Mouse (Mus musculus) hindbrain, embryonic 10.5 days (tissue): Measurements from ENCODE around the gene Slc25a16. TPM values are rescaled to one million over a fixed set of nuclear protein-coding genes. Genes with fewer than 3 reads are reported as not detected.

ENCODE experiments used
- DNase-seq: peaks from one replicate; pipeline ENCODE4 v3.0.0-alpha.2; 2017; ENCODE audit warnings: low spot score
- H3K27ac ChIP-seq: fragments of 300-500 bp; sonication (generic); 2 replicates; pipeline ENCODE4 v1.5.1; 2016; ENCODE audit warnings: mild to moderate bottlenecking, moderate library complexity
- H3K27me3 ChIP-seq: fragments of 300-500 bp; sonication (generic); 2 replicates; pipeline ENCODE4 v1.6.1; 2016; ENCODE audit warnings: mild to moderate bottlenecking; ENCODE audit not compliant: poor library complexity, insufficient read depth, severe bottlenecking
- H3K36me3 ChIP-seq: fragments of 300-500 bp; sonication (generic); 2 replicates; pipeline ENCODE4 v1.6.1; 2016; ENCODE audit warnings: mild to moderate bottlenecking, moderate library complexity
- H3K4me1 ChIP-seq: fragments of 300-500 bp; sonication (generic); replicated peaks from 2 replicates; pipeline ENCODE4 v1.6.1; 2016; ENCODE audit warnings: mild to moderate bottlenecking
- H3K4me3 ChIP-seq: fragments of 300-500 bp; sonication (generic); 2 replicates; pipeline ENCODE4 v1.5.1; 2016; ENCODE audit warnings: mild to moderate bottlenecking, moderate library complexity
- H3K9me3 ChIP-seq: fragments of 300-500 bp; sonication (generic); 2 replicates; pipeline ENCODE4 v1.6.1; 2016; ENCODE audit warnings: mild to moderate bottlenecking, moderate library complexity
- WGBS: fragments of 180-500 bp; shearing (Covaris S2); methylation state at CpG from one replicate; pipeline ENCODE4 v1.1.7; 2016; 5-methylcytosine and 5-hydroxymethylcytosine counted together
- polyA plus RNA-seq: library from polyadenylated mRNA; unstranded; fragments of >200 nt; fragmentation: Nextera tagmentation; extraction: Ambion mirVana; gene quantifications from 2 replicates; pipeline ENCODE4 v1.2.1, GENCODE M21; 2016

Gene Slc25a16
- polyA plus RNA-seq, 1 experiment from 2014 or later: 9.3 TPM

- WGBS: 97% methylated on average over 11 of the region's 11 CpGs
- no peaks in the 10 kb centered on the region for H3K27me3 ChIP-seq
- no peak overlapping the region for H3K27ac ChIP-seq
- H3K9me3 ChIP-seq: no peaks in the 10 kb centered on the region
- peaks cover 69% of the 10 kb centered on the region for H3K36me3 ChIP-seq
- no peak overlapping the region for H3K4me3 ChIP-seq
- no peak for DNase-seq
- H3K4me1 ChIP-seq: peaks cover 10% of the 10 kb centered on the region
Measured at GRCm38 (mm10) chr10:62984072-62984471, 63.6 kb downstream of the Slc25a16 start.

DNA sequence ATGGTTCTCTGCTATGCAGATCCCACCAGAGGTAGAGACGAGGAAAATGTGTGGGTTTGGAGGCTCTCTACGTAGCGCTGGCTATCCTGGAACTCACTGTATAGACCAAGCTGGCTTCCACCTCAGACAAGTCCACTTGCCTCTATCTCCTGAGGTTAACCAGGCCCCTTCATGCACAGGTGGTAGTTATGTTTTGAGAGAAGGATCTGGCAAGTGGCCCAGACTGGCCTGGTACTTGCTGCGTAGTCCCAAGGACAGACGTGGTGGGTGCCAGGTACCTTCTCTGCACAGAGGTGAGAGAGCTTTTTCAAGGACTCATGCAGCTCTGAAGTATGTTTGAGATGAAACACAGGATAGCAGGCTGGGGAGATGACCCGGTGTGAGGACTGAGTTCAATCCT is 64.1 kb downstream of the Slc25a16 start:
- 95% methylated on average over 6 of the region's 6 CpGs for WGBS
- no peak overlapping the region for H3K4me3 ChIP-seq
- peaks cover 73% of the 10 kb centered on the region for H3K36me3 ChIP-seq

DNA sequence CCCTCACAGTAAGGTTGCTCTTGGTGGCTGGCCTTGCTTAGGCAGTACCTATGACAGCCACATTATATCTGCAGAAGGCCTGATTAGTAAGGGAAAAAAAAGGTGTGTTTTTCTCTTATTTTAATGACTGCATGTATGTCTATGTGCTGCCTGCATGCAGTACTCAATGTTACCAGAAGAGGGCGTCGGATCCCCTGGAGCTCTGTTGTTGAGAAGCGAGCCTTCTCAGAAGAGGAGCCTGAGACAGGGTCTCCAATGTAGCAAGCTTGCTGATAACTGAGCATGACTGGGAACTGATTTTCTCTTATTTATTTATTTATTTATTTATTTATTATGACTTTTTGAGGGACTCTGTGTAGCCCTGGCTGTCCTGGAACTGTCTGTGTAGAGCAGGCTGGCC is 66.9 kb downstream of the Slc25a16 start:
- Histone ChIP-seq H3K36me3 (peaks cover 98% of the 10 kb centered on the region), H3K4me3 (no peak overlapping the region), H3K4me1 (no peaks in the 10 kb centered on the region; the same call in 1 of the 2 replicates), H3K9me3 (no peaks in the 10 kb centered on the region), H3K27me3 (no peaks in the 10 kb centered on the region), H3K27ac (no peak overlapping the region)
- WGBS: 28% methylated on average over 3 of the region's 3 CpGs
- DNase-seq: peak; percentile 57

More for the DNA sequence above, 64.1 kb downstream of the Slc25a16 start:
- H3K27ac ChIP-seq: no peak overlapping the region
- no peak for DNase-seq
- H3K4me1 ChIP-seq: peaks cover 9% of the 10 kb centered on the region
- H3K27me3 ChIP-seq: no peaks in the 10 kb centered on the region
- no peaks in the 10 kb centered on the region for H3K9me3 ChIP-seq

- Histone ChIP-seq H3K4me3 (no peak overlapping the region), H3K27me3 (no peaks in the 10 kb centered on the region), H3K36me3 (peaks cover 98% of the 10 kb centered on the region), H3K9me3 (no peaks in the 10 kb centered on the region), H3K27ac (no peak overlapping the region), H3K4me1 (no peaks in the 10 kb centered on the region; the same call in 1 of the 2 replicates)
- 92% methylated on average over 15 of the region's 15 CpGs for WGBS
- no peak for DNase-seq
Measured at GRCm38 (mm10) chr10:62990636-62991035, 70.2 kb downstream of the Slc25a16 start.

GRCm38 (mm10) chr10:62993991-62994390 is 73.6 kb downstream of the Slc25a16 start:
- WGBS: 85% methylated on average over 9 of the region's 9 CpGs
- no peak for DNase-seq
- H3K4me1 ChIP-seq: no peaks in the 10 kb centered on the region; the same call in 1 of the 2 replicates
- no peak overlapping the region for H3K27ac ChIP-seq
- H3K27me3 ChIP-seq: no peaks in the 10 kb centered on the region
- peaks cover 98% of the 10 kb centered on the region for H3K36me3 ChIP-seq
- H3K4me3 ChIP-seq: no peak overlapping the region
- H3K9me3 ChIP-seq: no peaks in the 10 kb centered on the region

Other genes starting within 250 kb of the Slc25a16 start
- gene Stox1, start 194.5 kb upstream of the Slc25a16 start, polyA plus RNA-seq: 3.2 and 3.3 TPM in 2 replicates
- gene Ccar1, start 128.3 kb upstream of the Slc25a16 start, polyA plus RNA-seq: 109 and 154 TPM in 2 replicates
- gene Tet1, start 11.6 kb upstream of the Slc25a16 start, polyA plus RNA-seq: 26.7 and 27.5 TPM in 2 replicates
- 21.0 and 32.2 TPM in 2 replicates for gene Dna2, start 26.4 kb downstream of the Slc25a16 start, polyA plus RNA-seq
- gene Rufy2, start 59.6 kb downstream of the Slc25a16 start, polyA plus RNA-seq: 20.6 and 23.4 TPM in 2 replicates
- 193 and 201 TPM in 2 replicates for gene Hnrnph3, start 103.6 kb downstream of the Slc25a16 start, polyA plus RNA-seq
- gene Pbld2, start 103.7 kb downstream of the Slc25a16 start, polyA plus RNA-seq: 0.52 and 0.88 TPM in 2 replicates
- 1.6 and 2.0 TPM in 2 replicates for gene Pbld1, start 139.5 kb downstream of the Slc25a16 start, polyA plus RNA-seq
- 0.16 and 0.41 TPM in 2 replicates for gene Atoh7, start 179.0 kb downstream of the Slc25a16 start, polyA plus RNA-seq